Mouse (Mus musculus) heart, adult 2 months (tissue): ENCODE data around the gene Vps8. TPM values are rescaled to one million over a fixed set of nuclear protein-coding genes. Genes with fewer than 3 reads are reported as not detected.
A peak's percentile ranks its signal among the peaks of the same experiment; 100 is the strongest.

Experiments
- DNase-seq, 2 experiments: peaks; one replicate each; pipeline ENCODE4 v3.0.0; 2021
- H3K27ac ChIP-seq: fragments of 200-600 bp; 2 replicates; pipeline ENCODE4 v1.8.1; 2022
- H3K27me3 ChIP-seq: fragments of 200-500 bp; 2 replicates; pipeline ENCODE4 v1.6.1; 2012; ENCODE audit warnings: mild to moderate bottlenecking, low read length, inconsistent platforms, mixed read lengths; ENCODE audit not compliant: control insufficient read depth, insufficient read depth
- H3K36me3 ChIP-seq: fragments of 200-500 bp; 2 replicates; pipeline ENCODE4 v1.6.1; 2012; ENCODE audit warnings: low read length, inconsistent platforms; ENCODE audit not compliant: control insufficient read depth, insufficient read depth
- H3K4me1 ChIP-seq: fragments of 200-500 bp; 2 replicates; pipeline ENCODE4 v1.6.1; 2011; ENCODE audit warnings: low read length; ENCODE audit not compliant: control insufficient read depth, insufficient read depth
- H3K4me3 ChIP-seq: fragments of 200-600 bp; 2 replicates; pipeline ENCODE4 v1.8.1; 2022
- H3K79me2 ChIP-seq: fragments of 200-500 bp; replicated peaks from 2 replicates; pipeline ENCODE4 v1.6.1; 2012; ENCODE audit warnings: mild to moderate bottlenecking, inconsistent platforms, low read length, moderate library complexity, mixed read lengths; ENCODE audit not compliant: control insufficient read depth, insufficient read depth
- H3K9ac ChIP-seq: fragments of 200-500 bp; 2 replicates; pipeline ENCODE4 v1.6.1; 2012; ENCODE audit warnings: low read depth, mild to moderate bottlenecking, control low read depth, inconsistent platforms, low read length, mixed read lengths
- CTCF ChIP-seq: fragments of 200-600 bp; IDR thresholded peaks from 2 replicates; pipeline ENCODE4 v1.8.1; 2022; ENCODE audit warnings: antibody characterized with exemption, mild to moderate bottlenecking, moderate library complexity
- EP300 ChIP-seq: fragments of 200-500 bp; IDR thresholded peaks from 2 replicates; pipeline ENCODE4 v1.6.1; 2011; ENCODE audit warnings: low read depth, low read length, control low read depth; ENCODE audit not compliant: insufficient read depth
- POLR2A ChIP-seq: fragments of 200-500 bp; IDR thresholded peaks from 2 replicates; pipeline ENCODE4 v1.6.1; 2011; ENCODE audit warnings: mild to moderate bottlenecking, low read depth, low read length, control low read depth; ENCODE audit not compliant: insufficient read depth
- WGBS: fragments of 180-500 bp; shearing (Covaris S2); methylation state at CpG from one replicate; pipeline ENCODE4 v1.1.7; 2018; 5-methylcytosine and 5-hydroxymethylcytosine counted together
- intact Hi-C: fragments of 180-260 bp; cut with DNase I; formaldehyde crosslinking; loops from one replicate; pipeline ENCODE4 v1.15.1; 2025
- polyA plus RNA-seq: library from polyadenylated mRNA; depleted of rRNA; stranded (reverse); fragments of >200 nt; gene quantifications from 2 replicates; pipeline ENCODE4 v1.2.3, GENCODE M21; 2012
- total RNA-seq, 2 experiments: library from RNA; stranded (reverse); gene quantifications; 2 replicates each; pipeline ENCODE4 v1.2.3; 2021

The Vps8 gene
- total and polyA plus RNA-seq, 3 experiments, result 14.0 to 25.5 (median 24.1) TPM

GRCm38 (mm10) chr16:21628061-21628591 is 205.2 kb downstream of the Vps8 start:
- H3K4me1 ChIP-seq, result no peaks in the 10 kb centered on the region
- intact Hi-C loops, result no loop called here
- no peak for DNase-seq
- H3K27ac ChIP-seq, result no peak overlapping the region
- no peak overlapping the region for H3K9ac ChIP-seq
- 87% methylated on average over 13 of the region's 13 CpGs for WGBS
- no peak overlapping the region for H3K4me3 ChIP-seq
- no peak for TF ChIP-seq EP300
- no peak for TF ChIP-seq POLR2A
- TF ChIP-seq CTCF, result no peak
- H3K36me3 ChIP-seq, result no peaks in the 10 kb centered on the region
- H3K27me3 ChIP-seq, result no peaks in the 10 kb centered on the region
- no peaks in the 10 kb centered on the region for H3K79me2 ChIP-seq

- no peak for DNase-seq
- H3K4me1 ChIP-seq, result no peaks in the 10 kb centered on the region
- H3K4me3 ChIP-seq, result no peak overlapping the region
- H3K9ac ChIP-seq, result no peak overlapping the region
- H3K27ac ChIP-seq, result no peak overlapping the region
- no peaks in the 10 kb centered on the region for H3K36me3 ChIP-seq
- intact Hi-C loops, result no loop called here
- 81% methylated on average over 4 of the region's 4 CpGs for WGBS
- no peaks in the 10 kb centered on the region for H3K27me3 ChIP-seq
- TF ChIP-seq EP300 (no peak), POLR2A (no peak), CTCF (no peak)
- no peaks in the 10 kb centered on the region for H3K79me2 ChIP-seq
These were observed 207.7 kb downstream of the Vps8 start for GRCm38 (mm10) chr16:21630614-21631013.

- no peak for DNase-seq
- H3K79me2 ChIP-seq, result no peaks in the 10 kb centered on the region
- intact Hi-C loops, result no loop called here
These were observed 208.9 kb downstream of the Vps8 start for GRCm38 (mm10) chr16:21631815-21632222.

GRCm38 (mm10) chr16:21634460-21634859 is 211.5 kb downstream of the Vps8 start:
- intact Hi-C loops, result no loop called here
- Histone ChIP-seq H3K79me2 (no peaks in the 10 kb centered on the region), H3K27me3 (no peaks in the 10 kb centered on the region), H3K4me1 (peaks cover 8% of the 10 kb centered on the region), H3K4me3 (no peak overlapping the region), H3K36me3 (peaks cover 3% of the 10 kb centered on the region; the same call in 1 of the 2 replicates), H3K27ac (no peak overlapping the region), H3K9ac (no peak overlapping the region)
- DNase-seq, result no peak
- no peak for TF ChIP-seq CTCF
- TF ChIP-seq POLR2A, result no peak
- TF ChIP-seq EP300, result no peak

More at GRCm38 (mm10) chr16:21631815-21632222, 208.9 kb downstream of the Vps8 start:
- Histone ChIP-seq H3K27me3 (no peaks in the 10 kb centered on the region), H3K36me3 (peaks cover 3% of the 10 kb centered on the region; the same call in 1 of the 2 replicates), H3K4me1 (peaks cover 4% of the 10 kb centered on the region), H3K9ac (no peak overlapping the region), H3K4me3 (no peak overlapping the region), H3K27ac (no peak overlapping the region)
- WGBS, result 85% methylated on average over 4 of the region's 4 CpGs
- TF ChIP-seq CTCF (no peak), EP300 (no peak), POLR2A (no peak)

GRCm38 (mm10) chr16:21636156-21636853 is 213.4 kb downstream of the Vps8 start:
- Histone ChIP-seq H3K27me3 (no peaks in the 10 kb centered on the region), H3K4me3 (no peak overlapping the region), H3K4me1 (peaks cover 14% of the 10 kb centered on the region), H3K27ac (peak overlapping the region; percentile 85), H3K79me2 (no peaks in the 10 kb centered on the region), H3K36me3 (peaks cover 3% of the 10 kb centered on the region; the same call in 1 of the 2 replicates), H3K9ac (no peak overlapping the region)
- WGBS, result 61% methylated on average over 5 of the region's 5 CpGs
- no peak for TF ChIP-seq CTCF
- TF ChIP-seq POLR2A, result no peak
- TF ChIP-seq EP300, result no peak
- peak in 1 of 2 experiments; percentile 29 for DNase-seq
- intact Hi-C loops, result no loop called here

GRCm38 (mm10) chr16:21637201-21637819 is 214.4 kb downstream of the Vps8 start:
- Histone ChIP-seq H3K9ac (no peak overlapping the region), H3K4me3 (no peak overlapping the region), H3K36me3 (peaks cover 3% of the 10 kb centered on the region; the same call in 1 of the 2 replicates), H3K27me3 (no peaks in the 10 kb centered on the region), H3K79me2 (no peaks in the 10 kb centered on the region), H3K27ac (peak overlapping the region; percentile 64), H3K4me1 (peaks cover 21% of the 10 kb centered on the region)
- DNase-seq, result no peak
- no peak for TF ChIP-seq EP300
- TF ChIP-seq POLR2A, result no peak
- TF ChIP-seq CTCF, result no peak
- intact Hi-C loops, result no loop called here
- 46% methylated on average over 11 of the region's 11 CpGs for WGBS
